Mouse (Mus musculus): ENCODE results near the gene Slc16a10.

Slc16a10 gene

GRCm38 (mm10) chr10:40109520-40109919, 32.5 kb downstream of the Slc16a10 start:
- DNase-seq (ENCODE audit: low read depth, low spot score): no peak

- DNase-seq (ENCODE audit: low read depth, low spot score): no peak
These were observed 33.1 kb downstream of the Slc16a10 start for GRCm38 (mm10) chr10:40108992-40109391.

DNA sequence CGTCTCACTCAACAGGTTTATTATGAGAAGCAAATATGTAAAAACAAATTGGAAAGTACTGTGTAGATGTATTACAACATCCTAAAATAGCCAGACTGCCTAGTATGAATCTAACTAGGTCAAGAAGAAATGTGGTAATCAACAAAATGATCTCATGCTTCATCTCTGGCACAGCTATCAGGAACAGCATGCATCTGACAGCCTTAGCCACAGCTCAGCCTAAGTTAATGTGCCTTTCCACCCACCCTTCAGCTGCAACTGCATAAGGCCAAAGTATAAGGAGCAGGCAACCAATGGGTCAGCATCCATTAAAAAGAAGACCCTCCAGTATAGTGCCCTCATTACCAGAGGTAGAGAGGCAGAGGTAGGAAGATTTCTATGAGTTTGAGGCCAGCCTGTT, 34.1 kb downstream of the Slc16a10 start:
- DNase-seq (ENCODE audit: low read depth, low spot score): no peak

DNA sequence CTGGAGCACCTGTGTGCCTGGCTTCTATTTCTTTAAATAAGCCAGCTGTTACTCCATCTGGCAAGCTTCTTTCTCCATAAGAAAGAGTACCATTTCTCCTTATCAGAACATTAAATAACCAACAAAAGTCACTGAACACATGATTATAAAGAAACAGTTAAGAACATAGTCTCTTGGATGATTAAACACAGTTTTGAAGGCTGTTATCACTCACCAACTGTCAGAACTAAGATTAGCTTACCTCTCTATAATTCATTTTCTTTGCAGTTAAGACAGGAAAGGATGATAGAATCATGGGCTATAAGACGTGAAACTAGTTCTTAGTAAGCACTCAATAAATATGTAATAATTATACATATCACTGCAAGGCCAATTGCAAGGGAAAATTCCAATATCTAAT, 36.9 kb downstream of the Slc16a10 start:
- DNase-seq (ENCODE audit: low read depth, low spot score): no peak

- DNase-seq (ENCODE audit: low read depth, low spot score): no peak
These were observed 38.3 kb downstream of the Slc16a10 start for GRCm38 (mm10) chr10:40103790-40104189.

DNA sequence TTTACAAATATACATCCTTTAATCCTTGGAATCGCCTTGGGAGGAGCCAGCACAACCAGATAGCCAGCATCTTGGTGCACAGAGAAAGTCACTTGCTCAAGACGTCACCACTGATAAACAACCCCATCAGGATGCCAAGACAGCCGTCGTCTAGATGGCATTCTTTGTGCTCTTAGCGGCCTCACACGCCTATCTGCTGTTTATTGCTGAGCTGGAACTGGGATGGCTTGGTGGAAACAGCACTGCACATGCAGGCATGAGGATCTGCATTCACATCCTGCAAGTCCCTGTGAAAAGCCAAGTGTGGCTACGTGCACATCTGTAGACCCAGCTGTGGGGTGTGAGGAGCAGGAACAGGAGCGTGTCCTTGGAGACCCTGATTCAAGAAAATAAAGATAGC, 39.1 kb downstream of the Slc16a10 start:
- DNase-seq (ENCODE audit: low read depth, low spot score): no peak

- DNase-seq (ENCODE audit: low read depth, low spot score): no peak
These were observed 39.9 kb downstream of the Slc16a10 start for GRCm38 (mm10) chr10:40102166-40102565.

- DNase-seq (ENCODE audit: low read depth, low spot score): no peak
These were observed 43.6 kb downstream of the Slc16a10 start for GRCm38 (mm10) chr10:40098441-40098840.

DNA sequence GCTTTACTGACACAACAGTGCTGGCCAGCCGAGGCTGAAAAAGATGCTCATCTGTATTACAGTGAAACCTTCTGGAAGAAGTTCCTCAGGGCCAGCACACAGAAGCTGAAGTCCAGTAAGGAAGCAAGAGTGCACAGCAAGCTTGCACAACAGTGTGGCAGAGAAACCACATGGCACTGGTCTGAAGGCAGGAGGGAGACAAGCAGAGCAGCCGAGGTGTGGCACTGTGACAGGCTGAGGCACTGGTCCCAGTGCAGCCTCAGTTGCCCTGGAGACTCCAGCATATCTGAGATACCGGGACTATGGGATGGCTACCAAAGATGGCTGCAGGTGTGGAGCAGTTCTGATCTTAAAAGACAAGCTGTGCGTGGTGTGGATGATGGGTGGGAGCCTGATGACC, 44.5 kb downstream of the Slc16a10 start:
- no peak for DNase-seq (ENCODE audit: low read depth, low spot score)

- DNase-seq (ENCODE audit: low read depth, low spot score): no peak
These were observed 47.3 kb downstream of the Slc16a10 start for GRCm38 (mm10) chr10:40094752-40095151.

DNA sequence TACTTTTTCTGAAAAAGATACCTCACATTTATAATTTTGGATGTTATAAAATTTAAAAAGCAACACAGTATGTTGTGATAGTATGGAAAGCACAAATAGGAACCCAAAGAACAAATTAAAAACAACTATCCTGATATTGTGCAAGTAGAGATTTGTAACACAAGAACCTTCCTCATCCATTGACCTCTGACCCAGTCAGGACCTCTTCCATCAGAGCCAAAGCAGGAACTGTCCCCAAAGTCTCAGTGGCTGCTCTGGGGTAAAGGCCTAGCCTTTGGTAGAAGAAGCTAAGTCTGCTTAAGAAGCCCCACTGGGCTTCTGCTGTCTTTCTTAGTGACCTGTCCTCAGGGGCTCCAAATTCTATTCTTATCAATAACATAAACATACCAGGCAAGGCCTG, 48.5 kb downstream of the Slc16a10 start:
- DNase-seq (ENCODE audit: low read depth, low spot score): no peak

GRCm38 (mm10) chr10:40091455-40091854, 50.6 kb downstream of the Slc16a10 start:
- no peak for DNase-seq (ENCODE audit: low read depth, low spot score)

GRCm38 (mm10) chr10:40090504-40091428, 51.3 kb downstream of the Slc16a10 start:
- DNase-seq (ENCODE audit: low read depth, low spot score): no peak

DNA sequence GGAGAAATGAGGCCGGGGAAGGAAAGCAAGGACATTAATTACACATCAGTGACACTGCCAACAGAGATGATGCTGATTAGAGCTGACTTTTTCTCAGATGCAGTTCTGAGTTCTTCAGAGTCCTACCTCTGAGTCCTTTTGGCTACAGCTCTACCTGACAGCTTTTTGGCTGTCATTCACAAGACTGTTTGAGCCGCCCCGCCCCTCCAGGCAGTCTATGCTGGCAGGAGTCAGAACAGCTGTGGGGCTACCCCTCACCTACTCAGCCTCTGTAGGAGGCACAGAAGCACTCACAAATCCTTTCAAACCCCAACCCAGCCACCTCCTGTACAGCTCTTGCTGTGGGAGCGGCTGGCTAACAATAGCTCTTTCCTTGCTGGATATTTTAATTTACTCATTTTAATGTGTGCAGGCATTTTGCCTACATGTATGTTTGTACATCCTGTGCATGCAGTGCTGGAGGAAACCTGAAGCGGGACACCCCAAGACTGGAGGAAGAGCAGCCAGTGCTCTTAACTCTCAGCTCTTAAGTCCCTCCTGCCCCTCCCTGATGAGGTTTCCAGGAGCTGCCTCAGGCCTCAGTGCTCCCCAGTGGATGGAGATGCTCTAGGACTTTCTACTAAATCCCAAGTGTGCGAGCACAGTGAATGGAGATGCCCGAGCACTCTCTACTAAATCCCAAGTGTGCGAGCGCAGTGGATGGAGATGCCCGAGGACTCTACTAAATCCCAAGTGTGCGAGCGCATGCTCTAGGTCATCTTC, 57.5 kb downstream of the Slc16a10 start:
- no peak for DNase-seq (ENCODE audit: low read depth, low spot score)

DNA sequence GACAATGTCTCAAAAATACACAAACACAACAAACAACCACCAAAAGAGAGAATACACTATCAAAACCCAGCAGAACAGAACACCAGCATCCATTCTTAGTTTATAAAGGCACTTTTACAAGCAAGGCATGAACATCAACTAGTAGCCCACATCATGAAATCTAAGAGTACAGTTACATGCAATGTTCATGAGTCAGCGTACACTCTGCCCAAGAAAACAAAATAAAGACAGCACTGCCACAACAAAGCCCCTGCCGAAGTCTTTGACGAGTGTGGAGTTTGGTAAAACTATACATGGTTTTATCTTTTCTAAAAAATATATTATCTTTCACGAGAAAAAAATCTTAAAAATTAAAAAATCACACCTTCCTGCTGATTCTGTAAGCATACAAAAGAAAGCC, 58.5 kb downstream of the Slc16a10 start:
- no peak for DNase-seq (ENCODE audit: low read depth, low spot score)

GRCm38 (mm10) chr10:40082668-40083067, 59.4 kb downstream of the Slc16a10 start:
- no peak for DNase-seq (ENCODE audit: low read depth, low spot score)

DNA sequence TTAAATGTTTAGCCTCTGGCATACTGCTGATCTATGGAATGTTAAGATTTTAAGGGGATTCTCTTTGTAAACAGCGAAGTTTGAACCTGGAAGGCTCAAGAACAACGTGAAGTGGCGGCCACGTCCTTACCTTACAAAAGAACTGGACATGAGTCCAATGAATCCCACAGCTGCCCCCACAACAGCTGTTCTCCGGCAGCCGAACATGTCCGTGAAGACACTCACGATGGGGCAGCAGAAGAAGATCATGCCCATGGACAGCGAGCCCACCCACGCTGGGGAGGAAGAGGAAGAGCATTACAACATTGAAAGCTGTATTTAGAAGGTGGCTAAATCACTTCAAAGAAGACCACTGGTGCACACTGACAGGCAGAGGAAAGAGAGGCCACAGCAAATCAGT, 61.5 kb downstream of the Slc16a10 start:
- no peak for DNase-seq (ENCODE audit: low read depth, low spot score)

- no peak for DNase-seq (ENCODE audit: low read depth, low spot score)
These were observed 62.8 kb downstream of the Slc16a10 start for GRCm38 (mm10) chr10:40079256-40079655.

GRCm38 (mm10) chr10:40077960-40078353, 64.1 kb downstream of the Slc16a10 start:
- DNase-seq (ENCODE audit: low read depth, low spot score): no peak

DNA sequence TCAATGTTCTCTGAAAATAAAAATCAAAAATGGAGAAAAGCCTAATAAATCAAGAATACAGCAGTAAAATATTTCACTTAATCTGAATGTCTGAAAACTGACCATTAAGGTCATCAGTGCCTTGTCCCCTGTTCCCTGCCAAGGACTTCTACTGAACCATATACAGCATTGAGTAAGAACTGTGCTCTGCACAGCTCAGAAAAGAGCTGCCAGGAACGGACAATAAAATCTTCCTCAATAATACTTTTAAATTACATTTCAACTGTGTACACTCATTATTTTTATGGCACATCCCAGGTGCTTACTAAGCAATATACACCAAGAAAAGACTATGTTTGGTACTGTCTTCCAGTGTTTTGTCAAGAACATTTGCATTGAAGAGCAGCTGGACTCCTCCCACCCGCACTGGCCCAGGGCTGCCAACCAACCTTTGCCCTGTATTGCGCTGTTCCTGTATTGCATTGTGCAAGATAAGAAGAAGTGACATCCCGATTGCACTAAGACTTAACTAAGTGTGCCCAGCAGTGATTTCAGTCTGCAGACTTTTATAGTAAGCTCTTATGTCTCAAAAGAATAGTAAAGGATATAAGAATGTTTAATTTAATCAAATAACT, 64.6 kb downstream of the Slc16a10 start:
- no peak for DNase-seq (ENCODE audit: low read depth, low spot score)

- DNase-seq (ENCODE audit: low read depth, low spot score): no peak
These were observed 68.5 kb downstream of the Slc16a10 start for GRCm38 (mm10) chr10:40073608-40074007.

DNA sequence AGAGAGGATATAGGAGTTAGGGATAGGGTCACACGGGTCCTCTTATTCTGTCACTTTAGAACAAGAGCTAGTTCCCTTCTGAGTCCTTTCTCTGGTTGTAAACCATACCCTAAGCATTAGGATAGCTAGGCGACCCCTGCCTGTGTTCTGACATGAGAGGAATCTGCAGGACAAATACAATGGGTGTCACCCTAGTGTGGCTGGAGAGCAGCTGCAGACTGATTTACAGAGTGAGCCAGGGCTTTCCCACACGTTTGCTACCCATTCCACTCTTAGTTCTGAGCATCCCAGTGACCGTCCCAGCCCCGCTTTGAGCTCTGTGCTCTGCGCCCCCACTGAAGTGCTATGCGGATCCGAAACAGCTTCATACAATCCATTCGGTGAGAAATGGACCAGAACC, 71.4 kb downstream of the Slc16a10 start:
- no peak for DNase-seq (ENCODE audit: low read depth, low spot score)
